Mouse (Mus musculus): ENCODE results near the gene Cnbp.

Cnbp gene

GRCm38 (mm10) chr6:87807735-87808440, 43.0 kb downstream of the Cnbp start:
- no peak overlapping the region for H3K4me3 ChIP-seq (replicated peaks; ENCODE audit: low read length)
- H3K4me1 ChIP-seq (replicated peaks; ENCODE audit: low read depth, low read length), result peaks cover 21% of the 10 kb centered on the region
- no peak for TF ChIP-seq CTCF (conservative IDR thresholded peaks at IDR 0.05; ENCODE audit: low read length)
- TF ChIP-seq NANOG (IDR thresholded peaks at IDR 0.05; ENCODE audit: borderline replicate concordance, low read length), result no peak
- no peak for TF ChIP-seq POU5F1 (IDR thresholded peaks at IDR 0.05; ENCODE audit: borderline replicate concordance, low read length)
- H3K36me3 ChIP-seq (ENCODE audit: insufficient read depth, low read length), result 0 out of 2 replicates have a peak, but pooled peaks cover 3% of the 10 kb centered on the region
- H3K9me3 ChIP-seq (ENCODE audit: low read length), result no peaks in the 10 kb centered on the region
- H3K27me3 ChIP-seq (ENCODE audit: insufficient read depth, low read length), result peaks cover 19% of the 10 kb centered on the region

- Histone ChIP-seq H3K9me3 (ENCODE audit: low read length) (no peaks in the 10 kb centered on the region), H3K4me3 (replicated peaks; ENCODE audit: low read length) (no peak overlapping the region), H3K36me3 (ENCODE audit: insufficient read depth, low read length) (0 out of 2 replicates have a peak, but pooled peaks cover 3% of the 10 kb centered on the region), H3K27me3 (ENCODE audit: insufficient read depth, low read length) (peaks cover 18% of the 10 kb centered on the region), H3K4me1 (replicated peaks; ENCODE audit: low read depth, low read length) (peaks cover 12% of the 10 kb centered on the region)
- no peak for TF ChIP-seq NANOG (IDR thresholded peaks at IDR 0.05; ENCODE audit: borderline replicate concordance, low read length)
These were observed 44.0 kb downstream of the Cnbp start for GRCm38 (mm10) chr6:87806857-87807256.

GRCm38 (mm10) chr6:87806028-87806427, 44.9 kb downstream of the Cnbp start:
- Histone ChIP-seq H3K27me3 (ENCODE audit: insufficient read depth, low read length) (peaks cover 18% of the 10 kb centered on the region), H3K4me1 (replicated peaks; ENCODE audit: low read depth, low read length) (peaks cover 12% of the 10 kb centered on the region), H3K9me3 (ENCODE audit: low read length) (no peaks in the 10 kb centered on the region), H3K36me3 (ENCODE audit: insufficient read depth, low read length) (0 out of 2 replicates have a peak, but pooled peaks cover 3% of the 10 kb centered on the region), H3K4me3 (replicated peaks; ENCODE audit: low read length) (no peak overlapping the region)
- TF ChIP-seq NANOG (IDR thresholded peaks at IDR 0.05; ENCODE audit: borderline replicate concordance, low read length), result no peak
- no peak for TF ChIP-seq CTCF (conservative IDR thresholded peaks at IDR 0.05; ENCODE audit: low read length)
- no peak for TF ChIP-seq POU5F1 (IDR thresholded peaks at IDR 0.05; ENCODE audit: borderline replicate concordance, low read length)

GRCm38 (mm10) chr6:87805448-87805847, 45.5 kb downstream of the Cnbp start:
- Histone ChIP-seq H3K27me3 (ENCODE audit: insufficient read depth, low read length) (peaks cover 12% of the 10 kb centered on the region), H3K4me1 (replicated peaks; ENCODE audit: low read depth, low read length) (peaks cover 6% of the 10 kb centered on the region), H3K9me3 (ENCODE audit: low read length) (no peaks in the 10 kb centered on the region), H3K36me3 (ENCODE audit: insufficient read depth, low read length) (0 out of 2 replicates have a peak, but pooled peaks cover 3% of the 10 kb centered on the region), H3K4me3 (replicated peaks; ENCODE audit: low read length) (no peak overlapping the region)
- TF ChIP-seq POU5F1 (IDR thresholded peaks at IDR 0.05; ENCODE audit: borderline replicate concordance, low read length) (no peak), CTCF (conservative IDR thresholded peaks at IDR 0.05; ENCODE audit: low read length) (no peak)

GRCm38 (mm10) chr6:87804886-87805285, 46.0 kb downstream of the Cnbp start:
- Histone ChIP-seq H3K36me3 (ENCODE audit: insufficient read depth, low read length) (0 out of 2 replicates have a peak, but pooled peaks cover 3% of the 10 kb centered on the region), H3K4me3 (replicated peaks; ENCODE audit: low read length) (no peak overlapping the region), H3K4me1 (replicated peaks; ENCODE audit: low read depth, low read length) (peaks cover 3% of the 10 kb centered on the region; the same call in 1 of the 2 replicates), H3K9me3 (ENCODE audit: low read length) (no peaks in the 10 kb centered on the region), H3K27me3 (ENCODE audit: insufficient read depth, low read length) (peaks cover 7% of the 10 kb centered on the region)
- no peak for TF ChIP-seq POU5F1 (IDR thresholded peaks at IDR 0.05; ENCODE audit: borderline replicate concordance, low read length)
- TF ChIP-seq CTCF (conservative IDR thresholded peaks at IDR 0.05; ENCODE audit: low read length), result no peak

- Histone ChIP-seq H3K36me3 (ENCODE audit: insufficient read depth, low read length) (0 out of 2 replicates have a peak, but pooled peaks cover 3% of the 10 kb centered on the region), H3K9me3 (ENCODE audit: low read length) (no peaks in the 10 kb centered on the region), H3K27me3 (ENCODE audit: insufficient read depth, low read length) (no peaks in the 10 kb centered on the region), H3K4me3 (replicated peaks; ENCODE audit: low read length) (no peak overlapping the region), H3K4me1 (replicated peaks; ENCODE audit: low read depth, low read length) (peaks cover 3% of the 10 kb centered on the region; the same call in 1 of the 2 replicates)
- TF ChIP-seq NANOG (IDR thresholded peaks at IDR 0.05; ENCODE audit: borderline replicate concordance, low read length) (no peak), CTCF (conservative IDR thresholded peaks at IDR 0.05; ENCODE audit: low read length) (no peak), POU5F1 (IDR thresholded peaks at IDR 0.05; ENCODE audit: borderline replicate concordance, low read length) (no peak)
These were observed 46.9 kb downstream of the Cnbp start for GRCm38 (mm10) chr6:87804036-87804435.

GRCm38 (mm10) chr6:87802462-87802861, 48.4 kb downstream of the Cnbp start:
- H3K36me3 ChIP-seq (ENCODE audit: insufficient read depth, low read length), result no peaks in the 10 kb centered on the region; the same call in 1 of the 2 replicates
- H3K4me3 ChIP-seq (replicated peaks; ENCODE audit: low read length), result no peak overlapping the region
- no peaks in the 10 kb centered on the region for H3K27me3 ChIP-seq (ENCODE audit: insufficient read depth, low read length)
- TF ChIP-seq NANOG (IDR thresholded peaks at IDR 0.05; ENCODE audit: borderline replicate concordance, low read length), result no peak
- no peak for TF ChIP-seq CTCF (conservative IDR thresholded peaks at IDR 0.05; ENCODE audit: low read length)
- no peak for TF ChIP-seq POU5F1 (IDR thresholded peaks at IDR 0.05; ENCODE audit: borderline replicate concordance, low read length)
- H3K9me3 ChIP-seq (ENCODE audit: low read length), result 0 out of 2 replicates have a peak, but pooled peaks cover 2% of the 10 kb centered on the region
- H3K4me1 ChIP-seq (replicated peaks; ENCODE audit: low read depth, low read length), result peaks cover 8% of the 10 kb centered on the region

GRCm38 (mm10) chr6:87799576-87799975, 51.3 kb downstream of the Cnbp start:
- Histone ChIP-seq H3K9me3 (ENCODE audit: low read length) (0 out of 2 replicates have a peak, but pooled peaks cover 2% of the 10 kb centered on the region), H3K27me3 (ENCODE audit: insufficient read depth, low read length) (no peaks in the 10 kb centered on the region), H3K4me3 (replicated peaks; ENCODE audit: low read length) (no peak overlapping the region), H3K36me3 (ENCODE audit: insufficient read depth, low read length) (no peaks in the 10 kb centered on the region; the same call in 1 of the 2 replicates), H3K4me1 (replicated peaks; ENCODE audit: low read depth, low read length) (peaks cover 34% of the 10 kb centered on the region)
- TF ChIP-seq NANOG (IDR thresholded peaks at IDR 0.05; ENCODE audit: borderline replicate concordance, low read length), result no peak
- no peak for TF ChIP-seq CTCF (conservative IDR thresholded peaks at IDR 0.05; ENCODE audit: low read length)
- no peak for TF ChIP-seq POU5F1 (IDR thresholded peaks at IDR 0.05; ENCODE audit: borderline replicate concordance, low read length)
